Mouse (Mus musculus): ENCODE measurements around the gene Rab5if. TPM values are rescaled to one million over a fixed set of nuclear protein-coding genes. Genes with fewer than 3 reads are reported as not detected.
A peak's percentile ranks its signal among the peaks of the same experiment; 100 is the strongest.

The Rab5if gene
- polyA plus RNA-seq, 2 experiments, result 80.3 to 164 TPM

- peak overlapping the region; percentile 54 to 69 for H3K4me3 ChIP-seq (ENCODE audit: insufficient read depth in 1 of 2, low read depth in 2 of 2, low read length in 2 of 2)
- no peaks in the 10 kb centered on the region; the same call in 1 of the 2 replicates for H3K36me3 ChIP-seq (replicated peaks; ENCODE audit: control insufficient read depth, insufficient read depth, low read depth)
- peak overlapping the region; percentile 3; the same call in 1 of the 2 replicates for H3K27ac ChIP-seq
- peak overlapping the region; percentile 65 for H3K9ac ChIP-seq (replicated peaks)
- H3K4me1 ChIP-seq (replicated peaks; ENCODE audit: control insufficient read depth in 2 of 2, insufficient read depth in 2 of 2, low read length in 1 of 2), result peaks cover 4 to 7% of the 10 kb centered on the region in 2 experiments; a peak in 3 of 4 replicates
- TF ChIP-seq CTCF (IDR thresholded peaks at IDR 0.05; ENCODE audit: low read depth), result no peak
- no peak for TF ChIP-seq EP300 (IDR thresholded peaks at IDR 0.05; ENCODE audit: low read depth)
- H3K9me3 ChIP-seq (ENCODE audit: control insufficient read depth, low read length), result no peaks in the 10 kb centered on the region
- peak overlapping the region; percentile 86 for H3K4me2 ChIP-seq (ENCODE audit: low read depth)
- 2% methylated on average over 60 of the region's 79 CpGs for WGBS (ENCODE audit: insufficient replicate concordance)
- H3K27me3 ChIP-seq (ENCODE audit: control insufficient read depth, insufficient read depth, low read length), result no peaks in the 10 kb centered on the region
- DNase-seq (ENCODE audit: low read depth in 3 of 3, low spot score in 3 of 3) (no peak), ATAC-seq (ENCODE audit: insufficient read depth) (peak; percentile 34)
Observed at GRCm38 (mm10) chr2:156840301-156841027, 22.5 kb upstream of the Rab5if start.

- Histone ChIP-seq H3K4me2 (ENCODE audit: low read depth) (peak overlapping the region; percentile 86), H3K4me3 (ENCODE audit: insufficient read depth in 1 of 2, low read depth in 2 of 2, low read length in 2 of 2) (peak overlapping the region; percentile 54 to 69), H3K4me1 (replicated peaks; ENCODE audit: control insufficient read depth in 2 of 2, insufficient read depth in 2 of 2, low read length in 1 of 2) (peaks cover 4 to 7% of the 10 kb centered on the region in 2 experiments; a peak in 3 of 4 replicates), H3K27me3 (ENCODE audit: control insufficient read depth, insufficient read depth, low read length) (no peaks in the 10 kb centered on the region), H3K36me3 (replicated peaks; ENCODE audit: control insufficient read depth, insufficient read depth, low read depth) (no peaks in the 10 kb centered on the region; the same call in 1 of the 2 replicates), H3K9ac (replicated peaks) (peak overlapping the region; percentile 65), H3K9me3 (ENCODE audit: control insufficient read depth, low read length) (no peaks in the 10 kb centered on the region), H3K27ac (peak overlapping the region; percentile 26; the same call in 1 of the 2 replicates)
- TF ChIP-seq CTCF (IDR thresholded peaks at IDR 0.05; ENCODE audit: low read depth), result 0 out of 2 replicates have a peak, but pooled peaks have one; percentile 8
- TF ChIP-seq EP300 (IDR thresholded peaks at IDR 0.05; ENCODE audit: low read depth), result no peak
- WGBS (ENCODE audit: insufficient replicate concordance), result under 1% methylated on average over 42 of the region's 42 CpGs
- DNase-seq (ENCODE audit: low read depth in 3 of 3, low spot score in 3 of 3) (no peak), ATAC-seq (ENCODE audit: insufficient read depth) (peak; percentile 4)
Observed at GRCm38 (mm10) chr2:156841028-156841840, 21.7 kb upstream of the Rab5if start.

- Histone ChIP-seq H3K9ac (replicated peaks) (peak overlapping the region; percentile 65), H3K27ac (no peak overlapping the region), H3K4me1 (replicated peaks; ENCODE audit: control insufficient read depth in 2 of 2, insufficient read depth in 2 of 2, low read length in 1 of 2) (peaks cover 4 to 7% of the 10 kb centered on the region in 2 experiments; a peak in 3 of 4 replicates), H3K4me2 (ENCODE audit: low read depth) (peak overlapping the region; percentile 86), H3K36me3 (replicated peaks; ENCODE audit: control insufficient read depth, insufficient read depth, low read depth) (no peaks in the 10 kb centered on the region; the same call in 1 of the 2 replicates), H3K9me3 (ENCODE audit: control insufficient read depth, low read length) (no peaks in the 10 kb centered on the region), H3K27me3 (ENCODE audit: control insufficient read depth, insufficient read depth, low read length) (no peaks in the 10 kb centered on the region), H3K4me3 (ENCODE audit: insufficient read depth in 1 of 2, low read depth in 2 of 2, low read length in 2 of 2) (peak overlapping the region; percentile 54 to 69)
- ATAC-seq (ENCODE audit: insufficient read depth) (peak; percentile 23; the same call in 1 of the 2 replicates), DNase-seq (ENCODE audit: low read depth in 3 of 3, low spot score in 3 of 3) (no peak)
- WGBS (ENCODE audit: insufficient replicate concordance), result 6% methylated on average over 20 of the region's 20 CpGs
- no peak for TF ChIP-seq EP300 (IDR thresholded peaks at IDR 0.05; ENCODE audit: low read depth)
- TF ChIP-seq CTCF (IDR thresholded peaks at IDR 0.05; ENCODE audit: low read depth), result peak; percentile 36; the same call in 1 of the 2 replicates
Observed at GRCm38 (mm10) chr2:156841841-156842706, 20.9 kb upstream of the Rab5if start.

- no peak for DNase-seq (ENCODE audit: low read depth in 3 of 3, low spot score in 3 of 3)
- H3K4me3 ChIP-seq (ENCODE audit: insufficient read depth in 1 of 2, low read depth in 2 of 2, low read length in 2 of 2), result peak overlapping the region in 1 of 2 experiments; percentile 69; a peak in 2 of 4 replicates
- H3K36me3 ChIP-seq (replicated peaks; ENCODE audit: control insufficient read depth, insufficient read depth, low read depth), result no peaks in the 10 kb centered on the region; the same call in 1 of the 2 replicates
- H3K27ac ChIP-seq, result no peak overlapping the region
- H3K27me3 ChIP-seq (ENCODE audit: control insufficient read depth, insufficient read depth, low read length), result no peaks in the 10 kb centered on the region
- peak overlapping the region; percentile 86 for H3K4me2 ChIP-seq (ENCODE audit: low read depth)
- TF ChIP-seq CTCF (IDR thresholded peaks at IDR 0.05; ENCODE audit: low read depth), result no peak
- no peak overlapping the region for H3K9ac ChIP-seq (replicated peaks)
- H3K9me3 ChIP-seq (ENCODE audit: control insufficient read depth, low read length), result no peaks in the 10 kb centered on the region
- H3K4me1 ChIP-seq (replicated peaks; ENCODE audit: control insufficient read depth in 2 of 2, insufficient read depth in 2 of 2, low read length in 1 of 2), result peaks cover 4 to 7% of the 10 kb centered on the region in 2 experiments; a peak in 3 of 4 replicates
- no peak for ATAC-seq (ENCODE audit: insufficient read depth)
- WGBS (ENCODE audit: insufficient replicate concordance), result 53% methylated on average over 11 of the region's 11 CpGs
Observed at GRCm38 (mm10) chr2:156842711-156843110, 20.2 kb upstream of the Rab5if start.
